Mouse (Mus musculus) embryo, embryonic 11.5 days (tissue): ENCODE data around the gene Arhgef33.
A peak's percentile ranks its signal among the peaks of the same experiment; 100 is the strongest.
"Not testable (repeated sequence)": the region's sequence is repeated elsewhere in the genome, so short reads cannot be mapped to it uniquely, and the experiment has no call there.

Source experiments
- DNase-seq: peaks from one replicate; pipeline ENCODE4 v3.0.0-alpha.2; 2012; ENCODE audit warnings: low read depth, low spot score

Gene Arhgef33

GRCm38 (mm10) chr17:80346591-80347125 lies 39.5 kb downstream of the Arhgef33 start:
- no peak for DNase-seq

- DNase-seq: no peak
These were observed 40.0 kb downstream of the Arhgef33 start for GRCm38 (mm10) chr17:80347234-80347633.

- no peak for DNase-seq
These were observed 53.0 kb downstream of the Arhgef33 start for GRCm38 (mm10) chr17:80360245-80360644.

DNA sequence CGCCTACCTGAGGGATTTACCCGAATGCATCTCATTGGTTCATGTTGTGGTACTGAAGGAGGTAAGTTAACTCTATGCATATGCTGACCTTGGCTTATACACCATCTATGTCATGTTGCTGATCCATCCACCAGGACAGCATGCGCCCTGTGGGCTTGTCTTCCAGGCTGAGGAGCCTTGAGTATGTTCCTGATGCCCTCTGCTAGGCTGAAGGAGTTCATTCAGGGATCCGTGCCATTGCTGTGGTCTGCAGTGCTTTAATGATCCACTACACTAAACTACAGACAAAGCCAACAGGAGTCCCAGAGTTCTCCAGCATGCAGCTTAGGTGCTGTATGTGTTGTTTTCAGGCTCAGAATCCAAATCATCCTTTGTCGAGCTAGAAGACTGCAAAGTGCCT lies 60.1 kb downstream of the Arhgef33 start:
- DNase-seq: no peak

- DNase-seq: no peak
These were observed 61.4 kb downstream of the Arhgef33 start for GRCm38 (mm10) chr17:80368606-80369005.

DNA sequence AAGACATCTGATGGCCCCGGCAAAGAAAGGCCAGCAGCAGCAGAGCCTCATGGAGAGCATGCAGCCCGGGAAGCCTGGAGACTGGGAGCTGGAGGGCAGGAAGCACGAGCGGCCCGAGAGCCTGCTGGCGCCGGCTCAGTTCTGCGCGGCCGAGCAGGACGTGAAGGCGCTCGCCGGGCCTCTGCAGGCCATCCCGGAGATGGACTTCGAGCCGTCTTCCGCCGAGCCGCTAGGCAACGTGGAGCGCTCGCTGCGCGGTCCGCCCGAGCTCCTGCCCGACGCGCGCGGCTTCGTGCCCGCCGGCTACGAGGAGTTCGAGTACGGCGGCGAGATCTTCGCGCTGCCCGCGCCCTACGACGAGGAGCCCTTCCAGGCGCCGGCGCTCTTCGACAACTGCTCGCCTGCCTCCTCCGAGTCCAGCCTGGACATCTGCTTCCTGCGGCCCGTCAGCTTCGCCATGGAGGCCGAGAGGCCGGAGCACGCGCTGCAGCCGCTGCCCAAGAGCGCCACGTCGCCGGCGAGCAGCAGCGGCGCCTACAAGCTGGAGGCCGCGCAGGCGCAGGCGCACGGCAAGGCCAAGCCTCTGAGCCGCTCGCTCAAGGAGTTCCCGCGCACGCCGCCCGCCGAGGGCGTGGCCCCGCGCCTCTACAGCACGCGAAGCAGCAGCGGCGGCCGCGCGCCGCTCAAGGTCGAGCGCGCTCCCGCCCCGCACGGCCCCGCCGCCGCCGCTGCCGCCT lies 66.0 kb downstream of the Arhgef33 start, which contains the start of gene Gm10190:
Gm10190 (minus strand) TSS at position 553 of the 737 bp plus-strand sequence.
- peak; percentile 79 for DNase-seq

DNA sequence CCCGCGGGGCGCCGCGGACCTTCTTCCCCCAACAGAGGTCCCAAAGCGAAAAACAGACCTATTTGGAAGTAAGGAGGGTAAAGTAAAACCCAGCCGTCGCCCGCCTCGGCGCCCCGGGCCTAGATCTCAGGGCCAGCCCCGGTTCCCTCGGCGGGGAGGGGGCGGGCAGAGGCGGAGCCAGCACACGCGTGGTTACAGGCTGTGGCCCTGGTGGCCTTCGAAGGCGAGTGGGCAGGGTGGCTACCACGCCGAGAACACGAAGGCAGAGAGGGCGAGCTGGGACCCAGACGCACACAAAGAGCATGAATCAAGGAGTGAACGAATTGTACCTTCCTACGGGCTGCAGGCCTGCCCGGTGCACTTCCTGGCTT lies 66.5 kb downstream of the Arhgef33 start:
- no peak for DNase-seq

DNA sequence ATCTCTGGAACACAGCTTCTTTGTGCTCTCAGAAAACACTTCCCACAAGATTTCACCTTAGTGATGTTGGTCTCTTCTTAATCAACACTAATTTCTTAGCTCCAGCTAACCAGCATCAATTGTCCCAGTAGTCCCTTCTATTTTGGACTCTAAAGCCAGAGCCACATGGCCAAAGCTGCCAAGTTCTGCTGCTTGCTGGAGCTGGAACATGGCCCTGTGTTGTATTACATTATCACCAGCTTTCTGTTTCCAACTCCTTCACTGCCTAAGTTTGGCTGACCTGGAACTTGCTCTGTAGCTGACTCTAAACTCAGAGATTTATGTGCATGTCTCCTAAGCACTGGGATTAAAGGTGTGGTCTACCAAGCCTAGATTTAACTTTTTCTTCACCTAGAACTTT lies 71.2 kb downstream of the Arhgef33 start:
- not testable (repeated sequence) for DNase-seq

DNA sequence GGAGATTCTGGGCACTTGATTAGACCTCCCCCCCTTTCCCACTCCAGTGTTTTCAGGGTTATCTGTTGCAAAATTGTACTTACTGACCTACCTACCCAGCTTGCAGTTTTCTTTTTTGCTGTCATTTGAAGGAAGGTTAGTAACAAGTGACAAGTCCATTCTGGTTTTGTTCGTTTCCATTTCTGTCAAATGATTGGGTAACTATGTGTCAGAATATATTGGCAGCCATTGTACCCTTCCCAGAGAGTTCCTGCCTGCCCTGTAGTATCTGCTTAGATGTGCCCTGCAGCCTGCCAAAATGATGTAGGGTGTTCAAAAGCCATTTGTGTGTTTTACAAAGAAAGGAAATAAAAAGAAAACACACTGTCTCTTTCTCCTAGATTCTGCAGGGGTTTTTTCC lies 78.5 kb downstream of the Arhgef33 start:
- DNase-seq: no peak

DNA sequence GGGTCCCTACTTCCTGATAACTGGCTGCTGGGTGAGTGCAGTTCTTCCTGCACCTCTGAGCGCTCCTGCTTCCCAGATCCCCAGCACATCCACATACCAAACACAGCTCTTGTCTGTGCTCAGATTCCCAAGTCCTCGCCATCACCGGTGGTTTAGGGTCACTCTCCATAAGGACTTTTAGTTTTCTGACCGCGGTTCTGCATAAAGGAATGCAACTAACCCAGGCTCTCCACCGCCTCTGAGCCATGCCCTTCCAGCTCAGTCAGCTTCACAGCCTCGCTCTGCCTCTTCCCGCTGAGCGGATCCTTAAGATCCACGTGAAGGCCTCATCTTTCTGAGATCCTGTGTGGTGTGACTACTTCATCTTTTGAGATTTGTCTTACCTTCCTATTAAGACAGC lies 82.8 kb downstream of the Arhgef33 start:
- DNase-seq: no peak

DNA sequence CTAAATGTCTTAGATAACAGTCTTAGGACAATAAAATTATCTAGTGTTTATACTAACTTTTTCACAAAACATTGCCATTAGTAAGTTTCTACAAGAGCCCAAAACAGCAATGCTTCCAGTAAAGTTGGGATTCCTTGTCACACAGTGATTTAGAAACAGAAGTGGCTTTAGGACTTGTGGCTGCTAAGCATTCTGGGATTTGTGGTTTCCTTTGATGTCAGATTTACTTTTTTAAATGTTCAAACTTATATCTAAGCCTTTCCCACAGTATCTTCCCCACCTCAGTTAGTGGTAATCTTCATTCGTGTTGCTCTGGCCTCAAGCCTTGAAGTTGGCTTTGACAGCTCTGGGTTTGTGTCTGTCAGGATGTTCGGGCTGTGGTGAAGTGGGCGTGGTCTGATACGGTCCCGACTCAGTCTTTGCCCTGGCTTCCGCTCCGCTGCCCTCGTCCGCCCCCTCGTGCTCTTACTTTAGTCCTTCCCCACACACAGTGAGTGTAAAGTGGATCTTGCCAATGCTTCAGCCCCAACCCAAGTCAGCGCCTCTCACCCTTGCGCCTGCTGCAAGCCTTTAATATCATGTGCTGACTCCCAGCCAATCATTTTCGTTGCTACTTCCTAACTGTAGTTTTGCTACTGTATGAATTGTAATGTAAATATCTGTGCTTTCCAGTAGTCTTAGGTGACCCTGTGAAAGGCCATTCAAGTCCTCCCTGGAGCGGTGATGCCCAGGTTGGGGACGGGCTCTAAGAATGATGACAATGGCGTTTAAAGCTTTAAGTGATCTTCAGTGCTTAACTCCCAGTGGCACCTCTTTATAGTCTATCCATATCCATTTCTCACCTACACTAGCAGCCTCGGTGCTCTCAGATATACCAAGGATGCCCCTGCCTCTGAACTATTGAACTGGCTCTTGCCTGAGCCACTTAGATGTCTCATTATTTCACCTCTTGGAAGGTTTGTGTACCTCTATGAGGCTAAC lies 84.5 kb downstream of the Arhgef33 start:
- DNase-seq: no peak

DNA sequence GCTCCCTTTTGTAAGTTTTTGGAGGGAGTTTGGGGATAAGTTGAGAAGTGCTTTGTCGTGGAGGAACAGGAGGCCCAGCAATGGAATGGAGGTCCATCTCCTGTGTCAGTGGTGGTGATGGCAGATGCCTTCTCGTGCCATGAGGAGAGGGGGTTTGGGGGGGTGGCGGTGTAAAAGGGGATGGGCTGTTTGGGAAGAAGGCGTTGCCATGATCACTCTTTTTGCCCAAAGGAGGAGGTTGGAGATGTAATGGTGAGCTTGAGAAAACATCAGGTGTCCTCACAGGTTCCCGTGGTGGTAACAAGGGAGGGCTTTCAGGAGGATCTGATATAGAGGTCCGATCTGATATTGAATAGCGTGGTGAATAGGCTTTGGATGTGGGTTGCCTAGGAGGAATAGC lies 91.0 kb downstream of the Arhgef33 start:
- DNase-seq: no peak

GRCm38 (mm10) chr17:80411182-80411581 lies 104.0 kb downstream of the Arhgef33 start:
- no peak for DNase-seq

DNA sequence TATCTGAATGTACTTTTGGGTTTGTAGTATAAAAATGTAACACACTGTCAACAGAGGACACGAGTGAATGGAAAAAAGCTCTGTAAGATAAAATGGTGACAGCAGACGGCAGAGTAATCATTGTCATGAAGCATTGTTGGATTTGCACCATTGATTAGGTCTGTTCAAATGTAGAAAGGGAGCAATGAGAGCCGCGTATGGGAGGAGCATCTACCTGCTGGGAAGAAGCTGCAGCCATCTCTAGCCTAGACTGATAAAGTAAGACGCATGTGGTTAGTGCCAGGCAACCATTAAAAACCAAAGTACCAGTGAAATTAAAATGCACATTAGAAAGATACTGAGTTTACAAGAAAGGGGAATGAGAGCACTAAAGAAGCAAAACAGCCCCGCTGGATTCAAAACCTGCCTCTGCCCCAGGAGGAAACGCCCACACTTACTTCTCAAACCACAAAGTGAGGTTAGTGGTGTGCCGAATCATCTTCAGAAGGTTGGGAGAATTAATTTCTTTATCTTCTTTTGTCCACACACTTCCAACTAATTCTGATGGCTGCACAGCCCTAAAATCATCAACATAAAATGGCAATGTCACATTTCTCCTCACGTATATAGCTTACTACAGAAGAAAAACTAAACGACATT lies 111.5 kb downstream of the Arhgef33 start:
- DNase-seq: no peak

DNA sequence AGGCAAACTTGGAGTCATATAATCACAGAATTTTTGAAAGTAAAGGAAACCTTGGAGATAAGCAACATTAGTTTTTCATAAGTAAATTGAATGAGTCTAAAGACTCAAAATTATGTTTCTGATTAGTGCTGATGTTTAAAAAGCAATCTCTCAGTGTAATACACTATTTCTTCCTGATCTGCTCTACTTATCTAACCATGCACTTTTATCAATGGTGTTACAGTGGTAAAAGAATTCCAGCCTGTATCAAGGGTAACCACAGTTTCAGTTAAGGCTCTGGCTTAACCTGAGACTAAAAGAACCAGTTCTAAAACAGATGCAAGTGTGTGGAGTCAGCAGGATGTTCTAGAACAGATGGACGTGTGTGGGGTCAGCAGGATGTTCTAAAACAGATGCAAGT lies 113.8 kb downstream of the Arhgef33 start:
- no peak for DNase-seq

GRCm38 (mm10) chr17:80426171-80426570 lies 119.0 kb downstream of the Arhgef33 start:
- DNase-seq: no peak

GRCm38 (mm10) chr17:80426901-80427300 lies 119.7 kb downstream of the Arhgef33 start:
- no peak for DNase-seq

DNA sequence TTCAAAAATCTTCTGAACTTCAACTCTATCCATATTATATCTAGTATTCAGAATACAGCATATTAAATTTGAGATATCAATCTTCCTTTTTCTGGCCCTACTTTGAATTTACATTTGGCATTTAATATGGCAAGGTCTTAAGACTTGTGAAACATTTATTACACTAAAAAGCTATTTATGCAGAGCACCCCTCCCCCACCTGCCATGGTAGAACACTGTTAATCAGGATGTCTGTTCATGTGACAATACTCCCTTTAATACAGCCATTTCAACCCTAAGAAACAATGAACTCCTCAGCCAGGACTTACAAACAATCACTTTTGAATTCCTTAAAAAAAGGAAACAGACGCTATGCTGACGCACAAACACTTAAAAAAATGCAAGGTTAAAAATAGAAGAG lies 120.8 kb downstream of the Arhgef33 start:
- no peak for DNase-seq

- DNase-seq: no peak
These were observed 124.8 kb downstream of the Arhgef33 start for GRCm38 (mm10) chr17:80431997-80432396.

GRCm38 (mm10) chr17:80434430-80434829 lies 127.2 kb downstream of the Arhgef33 start:
- DNase-seq: no peak

- DNase-seq: no peak
These were observed 128.5 kb downstream of the Arhgef33 start for GRCm38 (mm10) chr17:80435680-80436079.

- no peak for DNase-seq
These were observed 138.2 kb downstream of the Arhgef33 start for GRCm38 (mm10) chr17:80445433-80445832.
